Mouse (Mus musculus) CD8-positive naive resting alpha-beta T cell, adult 2 months (primary cell): ENCODE data around the gene Sec24a.
"Not testable (repeated sequence)": the region's sequence is repeated elsewhere in the genome, so short reads cannot be mapped to it uniquely, and the experiment has no call there.

ENCODE experiments used
- DNase-seq, 2 experiments: peaks; one replicate each; pipeline ENCODE4 v3.0.0; 2022; ENCODE audit warnings: low read depth in 2 of 2, low spot score in 2 of 2

Sec24a gene

GRCm38 (mm10) chr11:51759941-51760657 is 3.3 kb downstream of the Sec24a start:
- no peak for DNase-seq

GRCm38 (mm10) chr11:51759251-51759650 is 4.2 kb downstream of the Sec24a start:
- no peak for DNase-seq

- not testable (repeated sequence) for DNase-seq
Observed at GRCm38 (mm10) chr11:51758207-51758606, 5.2 kb downstream of the Sec24a start.

GRCm38 (mm10) chr11:51757625-51758024 is 5.8 kb downstream of the Sec24a start:
- DNase-seq: no peak

GRCm38 (mm10) chr11:51757023-51757422 is 6.4 kb downstream of the Sec24a start:
- no peak for DNase-seq

GRCm38 (mm10) chr11:51756352-51756771 is 7.1 kb downstream of the Sec24a start:
- peak; percentile 80 to 81 for DNase-seq

- peak in 1 of 2 experiments; percentile 43 for DNase-seq
Observed at GRCm38 (mm10) chr11:51755621-51756311, 7.7 kb downstream of the Sec24a start.

- DNase-seq: not testable (repeated sequence)
Observed at GRCm38 (mm10) chr11:51751623-51752225, 11.7 kb downstream of the Sec24a start.

- DNase-seq: no peak
Observed at GRCm38 (mm10) chr11:51746096-51746495, 17.3 kb downstream of the Sec24a start.

GRCm38 (mm10) chr11:51740701-51741100 is 22.7 kb downstream of the Sec24a start:
- DNase-seq: no peak

- no peak for DNase-seq
Observed at GRCm38 (mm10) chr11:51738651-51739403, 24.6 kb downstream of the Sec24a start.

GRCm38 (mm10) chr11:51734218-51734617 is 29.2 kb downstream of the Sec24a start:
- not testable (repeated sequence) for DNase-seq

- DNase-seq: no peak
Observed at GRCm38 (mm10) chr11:51732883-51733282, 30.6 kb downstream of the Sec24a start.

GRCm38 (mm10) chr11:51721066-51721465 is 42.4 kb downstream of the Sec24a start:
- no peak for DNase-seq

GRCm38 (mm10) chr11:51707080-51707479 is 56.4 kb downstream of the Sec24a start:
- DNase-seq: no peak

- DNase-seq: no peak
Observed at GRCm38 (mm10) chr11:51706451-51706850, 57.0 kb downstream of the Sec24a start.

GRCm38 (mm10) chr11:51703379-51703998 is 59.9 kb downstream of the Sec24a start:
- DNase-seq: peak; percentile 23 to 57

- no peak for DNase-seq
Observed at GRCm38 (mm10) chr11:51702831-51703230, 60.6 kb downstream of the Sec24a start.

GRCm38 (mm10) chr11:51694984-51695383 is 68.5 kb downstream of the Sec24a start:
- no peak for DNase-seq

GRCm38 (mm10) chr11:51690597-51690996 is 72.8 kb downstream of the Sec24a start:
- not testable (repeated sequence) for DNase-seq

GRCm38 (mm10) chr11:51689343-51689742 is 74.1 kb downstream of the Sec24a start:
- DNase-seq: no peak
